Mouse (Mus musculus) ovary, postnatal 10 days (tissue): Measurements from ENCODE around the gene Siglecg.
"Not testable (repeated sequence)": the region's sequence is repeated elsewhere in the genome, so short reads cannot be mapped to it uniquely, and the experiment has no call there.

Source experiments
- DNase-seq: peaks from one replicate; pipeline ENCODE4 v3.0.0; 2022; ENCODE audit warnings: low spot score

The Siglecg gene

GRCm38 (mm10) chr7:43408131-43408553 lies at the start of gene Siglecg:
Gene Siglecg, plus strand, starts transcription at chr7:43408204.
- DNase-seq = no peak

- no peak for DNase-seq
These were observed 49.4 kb upstream of the Siglecg start for GRCm38 (mm10) chr7:43358556-43358955.

- no peak for DNase-seq
These were observed 46.6 kb upstream of the Siglecg start for GRCm38 (mm10) chr7:43361442-43361841.

GRCm38 (mm10) chr7:43362021-43362420 lies 46.0 kb upstream of the Siglecg start:
- DNase-seq = no peak

GRCm38 (mm10) chr7:43378226-43378625 lies 29.8 kb upstream of the Siglecg start:
- no peak for DNase-seq

GRCm38 (mm10) chr7:43392349-43393121 lies 15.5 kb upstream of the Siglecg start:
- DNase-seq = no peak

GRCm38 (mm10) chr7:43399501-43399900 lies 8.5 kb upstream of the Siglecg start:
- DNase-seq = no peak

- DNase-seq = no peak
These were observed 5.3 kb upstream of the Siglecg start for GRCm38 (mm10) chr7:43402718-43403117.

- DNase-seq = no peak
These were observed 431 bp upstream of the Siglecg start for GRCm38 (mm10) chr7:43407573-43407972.

- no peak for DNase-seq
These were observed 1.1 kb downstream of the Siglecg start for GRCm38 (mm10) chr7:43409084-43409483.

- not testable (repeated sequence) for DNase-seq
These were observed 3.7 kb downstream of the Siglecg start for GRCm38 (mm10) chr7:43411724-43412123.

- DNase-seq = no peak
These were observed 9.3 kb downstream of the Siglecg start for GRCm38 (mm10) chr7:43417298-43417697.

- DNase-seq = peak; percentile 79
These were observed 15.1 kb downstream of the Siglecg start for GRCm38 (mm10) chr7:43422995-43423617.

- no peak for DNase-seq
These were observed 16.1 kb downstream of the Siglecg start for GRCm38 (mm10) chr7:43423991-43424625.

GRCm38 (mm10) chr7:43427406-43427805 lies 19.4 kb downstream of the Siglecg start, which contains the start of gene Lim2:
Gene Lim2, plus strand, starts transcription at chr7:43427670.
- no peak for DNase-seq

- DNase-seq = no peak
These were observed 21.5 kb downstream of the Siglecg start for GRCm38 (mm10) chr7:43429500-43429899.

- DNase-seq = no peak
These were observed 24.9 kb downstream of the Siglecg start for GRCm38 (mm10) chr7:43432891-43433290.

GRCm38 (mm10) chr7:43434676-43435075 lies 26.7 kb downstream of the Siglecg start:
- no peak for DNase-seq

- DNase-seq = no peak
These were observed 28.6 kb downstream of the Siglecg start, which contains the start of gene Nkg7 for GRCm38 (mm10) chr7:43436341-43437255. Gene Nkg7, plus strand, starts transcription at chr7:43437073.

- no peak for DNase-seq
These were observed 30.6 kb downstream of the Siglecg start for GRCm38 (mm10) chr7:43438611-43439010.

- no peak for DNase-seq
These were observed 32.5 kb downstream of the Siglecg start, which contains the start of gene Cldnd2 for GRCm38 (mm10) chr7:43440482-43440881. Gene Cldnd2, plus strand, starts transcription at chr7:43440782.

- DNase-seq = no peak
These were observed 33.1 kb downstream of the Siglecg start for GRCm38 (mm10) chr7:43441071-43441470.
